Mouse (Mus musculus): ENCODE measurements around the gene Sec14l1.

- TF ChIP-seq GATA1 (IDR thresholded peaks at IDR 0.05; ENCODE audit: borderline replicate concordance, low read length): no peak
- no peak for TF ChIP-seq FLI1 (IDR thresholded peaks at IDR 0.05; ENCODE audit: low read length)
These were observed 68.9 kb downstream of the Sec14l1 start for GRCm38 (mm10) chr11:117183841-117184240.
